Mouse (Mus musculus) kidney, embryonic 14.5 days (tissue): Measurements from ENCODE around the gene Gm11983. TPM values are rescaled to one million over a fixed set of nuclear protein-coding genes. Genes with fewer than 3 reads are reported as not detected.
"Not testable (repeated sequence)": the region's sequence is repeated elsewhere in the genome, so short reads cannot be mapped to it uniquely, and the experiment has no call there.

Source experiments
- ATAC-seq: fragments of 200-750 bp; cut with Nextera tagmentation; 2 replicates; pipeline ENCODE4 v1.8.0; 2017; ENCODE audit warnings: moderate number of reproducible peaks, mild to moderate bottlenecking, moderate TSS enrichment, moderate library complexity; ENCODE audit not compliant: low FRiP score, low TSS enrichment
- H3K27ac ChIP-seq: fragments of 300-500 bp; sonication (generic); 2 replicates; pipeline ENCODE4 v1.5.1; 2014; ENCODE audit warnings: low read depth, mild to moderate bottlenecking, low read length, moderate library complexity, mixed read lengths
- H3K27me3 ChIP-seq: fragments of 300-500 bp; sonication (generic); 2 replicates; pipeline ENCODE4 v1.6.1; 2014; ENCODE audit warnings: mild to moderate bottlenecking, low read length; ENCODE audit not compliant: control insufficient read depth, insufficient read depth
- H3K36me3 ChIP-seq: fragments of 300-500 bp; sonication (generic); 2 replicates; pipeline ENCODE4 v1.6.1; 2014; ENCODE audit warnings: low read length, mixed read lengths; ENCODE audit not compliant: control insufficient read depth, insufficient read depth
- H3K4me1 ChIP-seq: fragments of 300-500 bp; sonication (generic); 2 replicates; pipeline ENCODE4 v1.6.1; 2014; ENCODE audit warnings: low read length, mixed read lengths; ENCODE audit not compliant: control insufficient read depth, insufficient read depth
- H3K4me2 ChIP-seq: fragments of 300-500 bp; sonication (generic); replicated peaks from 2 replicates; pipeline ENCODE4 v1.6.1; 2014; ENCODE audit warnings: low read depth, mild to moderate bottlenecking, low read length
- H3K4me3 ChIP-seq: fragments of 300-500 bp; sonication (generic); 2 replicates; pipeline ENCODE4 v1.5.1; 2014; ENCODE audit warnings: mild to moderate bottlenecking, low read length
- H3K9ac ChIP-seq: fragments of 300-500 bp; sonication (generic); 2 replicates; pipeline ENCODE4 v1.6.1; 2014; ENCODE audit warnings: low read depth, mild to moderate bottlenecking, low read length, moderate library complexity
- H3K9me3 ChIP-seq: fragments of 300-500 bp; sonication (generic); 2 replicates; pipeline ENCODE4 v1.6.1; 2016; ENCODE audit warnings: low read length; ENCODE audit not compliant: control insufficient read depth
- WGBS: fragments of 180-500 bp; shearing (Covaris S2); extraction: QIAGEN DNeasy Blood & Tissue Kit; methylation state at CpG from one replicate; pipeline ENCODE4 v1.1.7; 2014; 5-methylcytosine and 5-hydroxymethylcytosine counted together
- polyA plus RNA-seq: library from polyadenylated mRNA; unstranded; fragments of >200 nt; fragmentation: Nextera tagmentation; extraction: Ambion mirVana; gene quantifications from 2 replicates; pipeline ENCODE4 v1.2.1, GENCODE M21; 2014

The Gm11983 gene
- polyA plus RNA-seq, 1 experiment from 2014 or later: not detected

- no peak for ATAC-seq
Measured at GRCm38 (mm10) chr11:6823176-6823575, 14.3 kb downstream of the Gm11983 start.

DNA sequence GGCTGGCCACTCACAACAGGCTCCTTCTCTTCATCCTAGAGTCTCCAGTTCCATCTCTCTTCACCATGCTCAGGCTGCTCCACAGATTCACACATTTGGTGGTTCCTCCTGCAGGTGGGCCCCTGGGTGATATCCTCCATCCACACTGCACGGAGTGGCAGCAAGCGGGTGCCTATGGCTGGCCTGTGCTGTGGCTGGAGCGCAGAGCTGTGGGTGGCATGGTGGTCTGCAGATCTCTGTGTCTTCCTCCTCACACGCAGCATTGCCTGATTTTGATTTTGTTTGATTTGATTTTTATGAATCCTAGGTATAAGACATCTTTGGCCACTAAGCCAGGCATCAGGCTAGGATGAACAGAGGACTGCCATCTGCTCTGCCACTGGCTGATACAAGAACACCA lies 23.0 kb downstream of the Gm11983 start:
- Histone ChIP-seq H3K9me3 (no peaks in the 10 kb centered on the region), H3K27me3 (no peaks in the 10 kb centered on the region), H3K4me3 (no peak overlapping the region), H3K4me2 (no peak overlapping the region), H3K4me1 (no peaks in the 10 kb centered on the region), H3K9ac (no peak overlapping the region), H3K27ac (no peak overlapping the region), H3K36me3 (no peaks in the 10 kb centered on the region)
- no peak for ATAC-seq
- 87% methylated on average over 4 of the region's 4 CpGs for WGBS

More at GRCm38 (mm10) chr11:6823176-6823575, 14.3 kb downstream of the Gm11983 start:
- WGBS: 86% methylated on average over 2 of the region's 2 CpGs
- H3K4me3 ChIP-seq: no peak overlapping the region
- H3K27ac ChIP-seq: no peak overlapping the region
- no peaks in the 10 kb centered on the region for H3K9me3 ChIP-seq
- no peaks in the 10 kb centered on the region for H3K27me3 ChIP-seq
- H3K36me3 ChIP-seq: no peaks in the 10 kb centered on the region
- no peaks in the 10 kb centered on the region; the same call in 1 of the 2 replicates for H3K4me1 ChIP-seq
- H3K4me2 ChIP-seq: no peak overlapping the region
- H3K9ac ChIP-seq: no peak overlapping the region

DNA sequence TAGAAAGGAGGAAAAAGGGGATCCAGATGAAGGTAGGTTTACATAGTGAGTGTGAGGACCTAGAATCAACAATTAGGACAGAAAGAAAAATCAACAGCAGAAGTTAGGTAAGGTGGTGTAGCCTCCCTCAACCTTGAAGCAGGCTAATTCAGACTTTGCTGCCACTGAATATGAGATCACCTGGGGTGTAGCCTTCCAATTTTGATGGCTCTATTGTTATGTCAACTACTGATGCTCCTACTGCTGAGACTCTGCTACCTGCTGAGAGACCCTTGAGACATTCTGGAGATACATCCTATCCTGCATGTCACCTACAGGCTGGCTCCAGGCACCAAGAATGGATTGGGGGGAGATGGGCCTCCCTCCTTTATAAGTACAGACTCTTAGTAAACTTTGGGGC lies 34.6 kb downstream of the Gm11983 start:
- H3K9ac ChIP-seq, H3K27ac ChIP-seq, ATAC-seq, H3K9me3 ChIP-seq, H3K4me2 ChIP-seq, H3K4me1 ChIP-seq, H3K27me3 ChIP-seq, H3K36me3 ChIP-seq, H3K4me3 ChIP-seq: not testable (repeated sequence)

- Histone ChIP-seq H3K27me3 (no peaks in the 10 kb centered on the region), H3K9me3 (0 out of 2 replicates have a peak, but pooled peaks cover 3% of the 10 kb centered on the region), H3K27ac (no peak overlapping the region), H3K4me3 (no peak overlapping the region), H3K9ac (no peak overlapping the region), H3K4me1 (no peaks in the 10 kb centered on the region), H3K36me3 (no peaks in the 10 kb centered on the region), H3K4me2 (no peak overlapping the region)
- ATAC-seq: no peak
- 91% methylated on average over 3 of the region's 3 CpGs for WGBS
Measured at GRCm38 (mm10) chr11:6790690-6791089, 46.8 kb downstream of the Gm11983 start.

Other genes with a start within 250 kb of the Gm11983 start
- 0.77 and 0.86 TPM in 2 replicates for gene Nacad, start 231.6 kb downstream of the Gm11983 start, polyA plus RNA-seq
- gene Tbrg4, start 211.6 kb downstream of the Gm11983 start, polyA plus RNA-seq: 30.6 and 48.9 TPM in 2 replicates
- not detected in 2 replicates for gene Wap, start 199.0 kb downstream of the Gm11983 start, polyA plus RNA-seq
- 10.4 and 10.6 TPM in 2 replicates for gene Ramp3, start 179.1 kb downstream of the Gm11983 start, polyA plus RNA-seq
- 1.2 and 2.3 TPM in 2 replicates for gene Adcy1, start 225.8 kb upstream of the Gm11983 start, polyA plus RNA-seq